Mouse (Mus musculus) liver, embryonic 15.5 days (tissue): Measurements from ENCODE around the gene Cyp3a41b. TPM values are rescaled to one million over a fixed set of nuclear protein-coding genes. Genes with fewer than 3 reads are reported as not detected.
"Not testable (repeated sequence)": the region's sequence is repeated elsewhere in the genome, so short reads cannot be mapped to it uniquely, and the experiment has no call there.

Experiments
- ATAC-seq: fragments of 200-750 bp; cut with Nextera tagmentation; 2 replicates; pipeline ENCODE4 v1.8.0; 2017; ENCODE audit warnings: moderate number of reproducible peaks, mild to moderate bottlenecking, moderate library complexity; ENCODE audit not compliant: insufficient read depth
- H3K27ac ChIP-seq: fragments of 300-500 bp; sonication (generic); replicated peaks from 2 replicates; pipeline ENCODE4 v1.5.1; 2015; ENCODE audit warnings: mild to moderate bottlenecking, inconsistent platforms
- H3K27me3 ChIP-seq: fragments of 300-500 bp; sonication (generic); 2 replicates; pipeline ENCODE4 v1.6.1; 2015; ENCODE audit warnings: mild to moderate bottlenecking, inconsistent platforms
- H3K36me3 ChIP-seq: fragments of 300-500 bp; sonication (generic); replicated peaks from 2 replicates; pipeline ENCODE4 v1.6.1; 2015; ENCODE audit warnings: moderate library complexity, mild to moderate bottlenecking, inconsistent platforms
- H3K4me1 ChIP-seq: fragments of 300-500 bp; sonication (generic); replicated peaks from 2 replicates; pipeline ENCODE4 v1.6.1; 2015; ENCODE audit warnings: inconsistent platforms
- H3K4me2 ChIP-seq: fragments of 300-500 bp; sonication (generic); 2 replicates; pipeline ENCODE4 v1.6.1; 2015; ENCODE audit warnings: moderate library complexity, mild to moderate bottlenecking, inconsistent platforms
- H3K4me3 ChIP-seq: fragments of 300-500 bp; sonication (generic); replicated peaks from 2 replicates; pipeline ENCODE4 v1.5.1; 2015; ENCODE audit warnings: mild to moderate bottlenecking, inconsistent platforms
- H3K9ac ChIP-seq: fragments of 300-500 bp; sonication (generic); 2 replicates; pipeline ENCODE4 v1.6.1; 2015; ENCODE audit warnings: moderate library complexity, mild to moderate bottlenecking, inconsistent platforms
- H3K9me3 ChIP-seq: fragments of 300-500 bp; sonication (generic); replicated peaks from 2 replicates; pipeline ENCODE4 v1.6.1; 2016; ENCODE audit warnings: inconsistent platforms
- WGBS: fragments of 180-500 bp; shearing (Covaris S2); methylation state at CpG from one replicate; pipeline ENCODE4 v1.1.7; 2015; ENCODE audit warnings: mixed read lengths; ENCODE audit not compliant: insufficient replicate concordance; 5-methylcytosine and 5-hydroxymethylcytosine counted together
- polyA plus RNA-seq: library from polyadenylated mRNA; unstranded; fragments of >200 nt; fragmentation: Nextera tagmentation; extraction: Ambion mirVana; gene quantifications from 2 replicates; pipeline ENCODE4 v1.2.1, GENCODE M21; 2015

Cyp3a41b gene
- polyA plus RNA-seq = not detected in 2 replicates

DNA sequence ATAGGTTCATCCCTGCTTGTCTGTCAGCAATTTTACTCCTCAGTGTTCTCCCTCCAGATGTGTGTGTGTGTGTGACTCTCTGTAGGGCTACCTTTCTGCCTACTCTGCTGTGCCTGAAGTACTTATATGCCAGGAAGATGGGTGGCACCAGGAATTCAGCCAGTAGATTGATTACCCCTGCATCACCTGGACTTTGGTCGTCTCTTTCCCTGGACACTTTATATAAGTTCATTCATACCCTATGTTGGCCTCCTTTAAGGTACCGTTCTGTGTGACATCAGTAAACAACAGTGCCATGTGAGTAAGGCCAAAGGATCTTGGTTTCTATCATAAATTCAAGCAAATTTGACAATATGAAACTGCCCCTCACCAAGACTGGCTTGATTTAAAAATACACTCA is at the start of gene Cyp3a41b:
Gene Cyp3a41b (minus strand): TSS at position 101 of the 400 bp plus-strand sequence.
- H3K4me2 ChIP-seq, H3K27ac ChIP-seq, H3K9me3 ChIP-seq, H3K4me3 ChIP-seq, H3K27me3 ChIP-seq, H3K9ac ChIP-seq, H3K4me1 ChIP-seq, ATAC-seq, H3K36me3 ChIP-seq: not testable (repeated sequence)
- WGBS = 37% methylated on average over 1 of the region's 2 CpGs

DNA sequence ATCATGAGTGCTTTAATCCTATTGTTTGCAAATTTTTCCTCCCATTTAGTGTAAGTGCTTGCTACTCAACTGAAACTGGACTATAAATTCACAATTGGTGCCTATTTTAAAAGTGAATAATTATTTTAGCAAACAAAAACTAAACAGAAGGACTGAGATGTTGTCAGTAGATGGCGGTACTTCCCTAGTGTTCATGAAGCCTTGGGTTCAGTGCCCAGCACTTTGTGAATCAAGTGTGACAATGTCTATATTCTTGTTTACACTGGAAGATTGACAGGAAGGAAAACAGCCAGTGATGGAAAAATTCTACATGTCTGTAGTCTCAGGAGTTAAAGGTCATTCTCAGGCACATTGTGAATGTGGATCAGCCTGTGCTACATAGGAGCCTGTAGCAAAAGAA is 47.8 kb upstream of the Cyp3a41b start:
- H3K4me1 ChIP-seq, H3K9ac ChIP-seq, H3K27me3 ChIP-seq, H3K27ac ChIP-seq, H3K4me3 ChIP-seq, H3K36me3 ChIP-seq, H3K4me2 ChIP-seq, H3K9me3 ChIP-seq, ATAC-seq: not testable (repeated sequence)
- 71% methylated on average over 1 of the region's 1 CpGs for WGBS

DNA sequence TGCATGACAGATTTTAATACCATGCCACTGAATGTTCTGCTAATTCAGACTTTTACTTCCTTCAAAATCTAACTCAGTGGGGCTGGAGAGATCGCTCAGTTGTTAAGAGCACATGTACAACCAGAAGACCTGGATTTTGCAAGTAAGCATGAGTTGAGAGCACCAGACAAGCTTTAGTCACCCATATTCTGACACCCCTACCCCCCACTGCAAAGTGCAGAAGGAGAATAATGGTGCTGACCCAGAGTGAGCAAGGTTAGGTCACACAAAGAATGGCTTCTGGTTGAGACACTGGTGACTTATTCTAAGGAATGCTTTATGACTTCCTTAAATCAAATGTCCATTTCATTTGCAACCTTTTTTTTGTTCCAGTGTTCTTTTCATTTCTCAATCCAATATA is 20.4 kb upstream of the Cyp3a41b start:
- H3K9ac ChIP-seq, H3K4me3 ChIP-seq, H3K27me3 ChIP-seq, H3K4me1 ChIP-seq, H3K9me3 ChIP-seq, H3K36me3 ChIP-seq, H3K27ac ChIP-seq, ATAC-seq, H3K4me2 ChIP-seq: not testable (repeated sequence)
- 55% methylated on average over 1 of the region's 1 CpGs for WGBS

DNA sequence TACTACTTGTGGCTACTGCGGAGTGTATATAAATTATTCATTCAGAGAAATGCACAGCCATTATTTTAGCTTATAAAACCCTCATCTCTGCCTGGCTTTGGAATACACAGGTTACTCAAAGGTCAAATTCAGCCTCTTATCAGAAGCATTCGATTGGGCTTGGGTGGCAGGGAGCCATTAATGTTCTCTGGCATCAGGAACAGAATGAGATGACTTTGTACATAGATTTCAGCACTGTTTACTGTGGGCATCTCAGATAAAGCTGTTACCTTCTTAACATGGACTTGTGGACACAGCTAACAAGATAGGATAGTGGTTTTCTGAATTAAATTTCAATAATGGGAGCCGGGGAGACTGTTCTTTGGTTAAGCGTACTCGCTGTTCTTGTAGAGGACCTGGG is 13.3 kb upstream of the Cyp3a41b start:
- not testable (repeated sequence) for ATAC-seq, H3K27me3 ChIP-seq, H3K9me3 ChIP-seq, H3K9ac ChIP-seq, H3K4me3 ChIP-seq, H3K4me2 ChIP-seq, H3K4me1 ChIP-seq, H3K36me3 ChIP-seq, H3K27ac ChIP-seq
- 58% methylated on average over 5 of the region's 5 CpGs for WGBS

DNA sequence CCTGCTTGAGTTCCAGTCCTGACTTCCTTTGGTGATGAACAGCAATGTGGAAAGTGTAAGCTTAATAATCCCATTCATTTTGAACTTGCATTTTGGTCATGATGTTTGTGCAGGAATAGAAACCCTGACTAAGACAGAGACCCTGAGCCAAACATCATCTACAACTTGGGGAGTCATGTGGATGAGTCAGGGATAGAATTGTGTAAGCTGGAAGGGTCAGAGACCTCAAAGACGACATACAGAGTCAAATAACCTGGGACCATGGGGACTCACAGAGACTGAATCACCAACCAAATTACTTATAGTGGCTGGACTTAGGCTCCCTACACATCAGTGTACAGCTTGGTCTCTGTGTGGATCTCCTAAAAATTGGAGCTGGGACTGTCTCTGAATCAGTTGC is 7.2 kb downstream of the Cyp3a41b start:
- H3K4me1 ChIP-seq, H3K9me3 ChIP-seq, H3K27me3 ChIP-seq, H3K9ac ChIP-seq, H3K27ac ChIP-seq, H3K4me2 ChIP-seq, H3K4me3 ChIP-seq, H3K36me3 ChIP-seq, ATAC-seq: not testable (repeated sequence)
- 56% methylated on average over 1 of the region's 1 CpGs for WGBS

DNA sequence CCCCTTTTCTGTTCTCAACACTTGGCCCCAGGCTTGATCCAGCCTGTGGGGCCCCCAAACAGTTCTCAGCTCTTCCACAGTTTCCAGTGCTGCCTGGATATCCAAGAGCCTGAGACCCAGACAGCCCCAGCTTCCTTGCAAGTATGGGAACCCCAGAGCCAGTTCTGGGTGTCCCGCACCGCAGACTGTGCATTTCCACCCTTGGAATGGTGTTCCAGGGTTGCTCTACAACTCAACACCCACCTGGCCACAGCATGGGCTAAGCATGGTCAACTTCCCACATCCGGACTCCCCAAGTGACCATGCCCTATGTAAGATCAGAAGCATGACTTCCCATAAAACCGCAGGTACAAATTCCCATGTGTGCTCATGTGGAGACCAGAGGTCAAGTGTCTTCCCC is 8.9 kb downstream of the Cyp3a41b start:
- 60% methylated on average over 4 of the region's 4 CpGs for WGBS
- not testable (repeated sequence) for H3K9me3 ChIP-seq

DNA sequence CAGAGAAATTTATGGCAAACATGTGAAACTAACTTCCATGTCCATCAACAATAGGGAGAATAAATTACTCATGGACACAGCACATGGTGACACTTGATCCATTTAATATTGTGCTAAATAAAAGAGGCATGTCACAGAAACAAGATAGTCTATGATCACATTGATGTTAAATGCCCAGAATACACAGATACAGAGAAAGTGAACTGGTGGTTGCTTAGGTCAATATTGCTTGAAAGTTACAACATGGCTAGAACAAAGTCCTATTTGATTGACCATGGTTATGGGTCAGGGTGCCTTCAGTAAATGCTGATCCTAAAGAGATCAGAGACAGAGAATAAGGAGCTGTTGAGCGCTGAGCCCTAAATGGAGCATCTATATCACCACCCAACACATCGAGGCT is 12.6 kb downstream of the Cyp3a41b start:
- not testable (repeated sequence) for H3K9ac ChIP-seq, H3K4me3 ChIP-seq, H3K36me3 ChIP-seq, H3K27ac ChIP-seq, H3K9me3 ChIP-seq, H3K4me2 ChIP-seq, H3K4me1 ChIP-seq, H3K27me3 ChIP-seq
- peak; percentile 47 for ATAC-seq
- WGBS = 58% methylated on average over 2 of the region's 2 CpGs

More for the DNA sequence above, 8.9 kb downstream of the Cyp3a41b start:
- H3K36me3 ChIP-seq, H3K27me3 ChIP-seq, H3K4me3 ChIP-seq, ATAC-seq, H3K9ac ChIP-seq, H3K4me2 ChIP-seq, H3K4me1 ChIP-seq, H3K27ac ChIP-seq: not testable (repeated sequence)

Other genes starting within 250 kb of the Cyp3a41b start
- 0.07 TPM in 1 of 2 replicates, not detected in the other for gene Cyp3a57, start 239.5 kb downstream of the Cyp3a41b start, polyA plus RNA-seq
- 4.2 and 5.9 TPM in 2 replicates for gene Cyp3a16, start 115.0 kb downstream of the Cyp3a41b start, polyA plus RNA-seq
- gene Cyp3a41a, start 135.4 kb upstream of the Cyp3a41b start, polyA plus RNA-seq = 0.21 and 0.36 TPM in 2 replicates
- 0.25 and 0.36 TPM in 2 replicates for gene Cyp3a44, start 221.1 kb upstream of the Cyp3a41b start, polyA plus RNA-seq